Mouse (Mus musculus): ENCODE results near the gene Bnc2.

Gene Bnc2

GRCm38 (mm10) chr4:84507551-84507950 is 167.5 kb downstream of the Bnc2 start:
- no peak for DNase-seq (ENCODE audit: low spot score in 2 of 2)

- no peak for DNase-seq (ENCODE audit: low spot score in 2 of 2)
These were observed 172.3 kb downstream of the Bnc2 start for GRCm38 (mm10) chr4:84502581-84503269.

GRCm38 (mm10) chr4:84500796-84501349 is 174.2 kb downstream of the Bnc2 start:
- DNase-seq (ENCODE audit: low spot score in 2 of 2), result no peak

GRCm38 (mm10) chr4:84500259-84500658 is 174.8 kb downstream of the Bnc2 start:
- no peak for DNase-seq (ENCODE audit: low spot score in 2 of 2)

GRCm38 (mm10) chr4:84498469-84498868 is 176.6 kb downstream of the Bnc2 start:
- no peak for DNase-seq (ENCODE audit: low spot score in 2 of 2)

- no peak for DNase-seq (ENCODE audit: low spot score in 2 of 2)
These were observed 186.8 kb downstream of the Bnc2 start for GRCm38 (mm10) chr4:84488323-84488722.

- no peak for DNase-seq (ENCODE audit: low spot score in 2 of 2)
These were observed 192.4 kb downstream of the Bnc2 start for GRCm38 (mm10) chr4:84482680-84483079.

- no peak for DNase-seq (ENCODE audit: low spot score in 2 of 2)
These were observed 202.4 kb downstream of the Bnc2 start for GRCm38 (mm10) chr4:84472643-84473042.

GRCm38 (mm10) chr4:84470106-84470885 is 204.8 kb downstream of the Bnc2 start:
- DNase-seq (ENCODE audit: low spot score in 2 of 2), result no peak

GRCm38 (mm10) chr4:84469400-84469799 is 205.7 kb downstream of the Bnc2 start:
- DNase-seq (ENCODE audit: low spot score in 2 of 2), result no peak

- no peak for DNase-seq (ENCODE audit: low spot score in 2 of 2)
These were observed 207.4 kb downstream of the Bnc2 start for GRCm38 (mm10) chr4:84467722-84468121.

GRCm38 (mm10) chr4:84458218-84458560 is 216.9 kb downstream of the Bnc2 start:
- no peak for DNase-seq (ENCODE audit: low spot score in 2 of 2)

GRCm38 (mm10) chr4:84457512-84458217 is 217.4 kb downstream of the Bnc2 start:
- DNase-seq (ENCODE audit: low spot score in 2 of 2), result no peak

- DNase-seq (ENCODE audit: low spot score in 2 of 2), result no peak
These were observed 218.2 kb downstream of the Bnc2 start for GRCm38 (mm10) chr4:84456853-84457249.

- no peak for DNase-seq (ENCODE audit: low spot score in 2 of 2)
These were observed 218.8 kb downstream of the Bnc2 start for GRCm38 (mm10) chr4:84456198-84456852.

- DNase-seq (ENCODE audit: low spot score in 2 of 2), result no peak
These were observed 220.6 kb downstream of the Bnc2 start for GRCm38 (mm10) chr4:84454493-84454892.

- no peak for DNase-seq (ENCODE audit: low spot score in 2 of 2)
These were observed 221.5 kb downstream of the Bnc2 start for GRCm38 (mm10) chr4:84453586-84453985.

GRCm38 (mm10) chr4:84452642-84453041 is 222.4 kb downstream of the Bnc2 start:
- no peak for DNase-seq (ENCODE audit: low spot score in 2 of 2)

GRCm38 (mm10) chr4:84449246-84450005 is 225.6 kb downstream of the Bnc2 start:
- no peak for DNase-seq (ENCODE audit: low spot score in 2 of 2)

GRCm38 (mm10) chr4:84433324-84433723 is 241.8 kb downstream of the Bnc2 start:
- DNase-seq (ENCODE audit: low spot score in 2 of 2), result no peak

Data from urinary bladder, postnatal 4 days (tissue).